Mouse (Mus musculus) naive thymus-derived CD4-positive, alpha-beta T cell, adult 5 months (primary cell): Measurements from ENCODE around the gene Map4k2. TPM values are rescaled to one million over a fixed set of nuclear protein-coding genes. Genes with fewer than 3 reads are reported as not detected.

Experiments used
- polyA plus RNA-seq: library from polyadenylated mRNA; unstranded; fragments of 100-300 nt; shearing (Covaris generic); gene quantifications from one replicate; pipeline ENCODE4 v1.2.1, GENCODE M21; 2017

Gene Map4k2
- polyA plus RNA-seq, result 212 TPM

DNA sequence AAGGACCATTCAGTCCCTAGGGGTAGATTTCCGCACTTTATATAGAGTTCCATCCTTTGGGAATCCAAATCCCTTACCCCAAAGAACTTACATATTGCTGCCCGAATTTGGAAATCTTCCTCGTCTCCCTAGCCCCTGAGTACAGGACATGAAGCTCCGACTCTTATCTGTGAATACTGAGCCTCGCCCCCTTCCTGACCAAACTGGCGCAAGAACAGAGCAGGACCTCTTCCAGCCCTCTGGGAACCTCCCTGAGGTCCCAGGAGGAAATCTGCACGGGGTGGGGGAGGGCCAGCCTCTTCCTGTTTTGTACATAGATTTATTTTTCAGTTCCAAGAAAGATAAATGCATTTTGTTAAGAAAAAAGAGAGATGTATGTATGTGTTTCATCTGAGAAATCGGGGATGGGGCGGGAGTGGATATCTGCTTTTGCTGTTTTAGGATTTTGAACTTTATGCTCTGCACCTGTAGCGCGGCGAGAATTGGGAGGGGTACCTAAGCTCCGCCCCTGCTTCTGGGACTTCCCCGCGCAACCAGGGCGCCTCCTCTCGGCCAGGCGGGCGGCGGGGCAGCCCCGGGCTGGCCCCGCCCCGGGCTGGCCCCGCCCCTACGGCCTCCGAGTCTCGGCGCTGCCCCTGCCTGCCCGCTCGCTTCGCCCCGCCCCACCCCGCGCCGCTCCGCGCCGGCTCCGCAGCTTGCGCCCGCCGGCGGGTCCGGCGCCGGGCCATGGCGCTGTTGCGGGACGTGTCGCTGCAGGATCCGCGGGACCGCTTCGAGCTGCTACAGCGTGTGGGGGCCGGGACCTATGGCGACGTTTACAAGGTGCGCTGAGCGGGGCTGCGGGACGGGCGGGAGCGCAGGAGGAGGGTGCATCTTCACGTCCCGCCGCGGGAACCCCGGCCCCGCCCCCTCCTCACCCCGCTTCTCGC, at the start of gene Map4k2:
TSS of gene Map4k2 (plus strand) at position 612 of the 929 bp plus-strand sequence.

DNA sequence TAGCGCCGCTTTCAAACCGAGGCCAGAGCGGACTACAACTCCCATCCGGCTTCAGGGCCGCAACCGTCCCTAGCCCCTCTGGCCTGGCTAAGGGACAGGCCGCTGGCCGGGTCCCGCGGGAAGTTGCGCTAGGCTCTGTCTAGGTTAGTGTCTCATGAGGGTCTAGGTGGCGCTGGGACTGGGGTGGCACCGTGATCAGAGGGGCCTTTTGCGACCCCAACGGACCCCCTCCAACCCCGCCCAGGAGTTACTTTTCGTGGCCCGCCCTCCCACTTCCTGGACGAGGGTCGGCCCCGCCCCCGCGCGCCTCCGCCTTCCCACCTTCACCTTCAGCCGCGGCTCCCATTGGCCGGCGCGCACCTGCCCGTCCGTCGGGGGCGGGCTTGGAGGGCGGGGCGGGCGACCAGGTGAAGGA, 34.8 kb upstream of the Map4k2 start, which contains the start of gene Cdc42bpg:
TSS of gene Cdc42bpg (plus strand) at position 320 of the 415 bp plus-strand sequence.

DNA sequence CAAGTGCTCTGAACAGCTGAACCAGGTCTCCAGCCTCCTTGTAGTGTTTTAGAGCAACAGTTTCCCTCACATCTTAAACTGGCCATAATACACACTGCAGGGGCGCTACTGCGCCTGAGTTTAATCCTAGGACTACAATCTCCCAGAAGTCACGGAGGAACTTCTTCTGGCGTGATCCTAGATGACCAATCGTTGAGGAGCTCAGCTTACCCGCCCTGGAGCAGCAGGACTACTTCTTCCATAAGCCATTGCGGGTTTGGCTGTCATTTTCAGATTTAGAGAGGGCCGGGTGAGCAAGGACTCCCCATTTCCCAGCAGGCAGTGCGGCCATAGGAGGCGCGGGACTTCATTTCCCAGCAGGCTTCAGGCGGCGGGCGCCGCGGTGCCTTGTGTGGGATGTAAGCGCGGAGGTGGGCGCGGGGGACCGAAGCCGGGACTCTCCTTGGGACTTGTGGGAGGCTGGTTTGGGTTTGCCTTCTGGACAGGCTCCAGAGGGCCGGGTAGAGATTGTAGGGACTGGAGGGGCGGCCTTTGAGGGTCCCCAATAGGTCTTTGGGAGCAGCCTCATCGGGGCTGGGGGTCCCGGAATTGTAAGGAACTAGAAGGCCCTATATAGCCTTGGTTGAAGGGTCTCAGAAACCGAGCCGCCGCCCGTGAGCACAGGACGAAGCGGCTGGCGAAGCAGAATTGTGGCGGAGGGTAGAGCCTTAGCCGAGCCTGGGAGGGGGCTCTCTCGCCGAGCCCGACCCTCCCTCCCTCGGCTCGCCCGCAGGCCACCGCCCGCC, 6.1 kb upstream of the Map4k2 start, which contains the start of gene Men1:
TSS of gene Men1 (plus strand) at position 307 of the 785 bp plus-strand sequence.

DNA sequence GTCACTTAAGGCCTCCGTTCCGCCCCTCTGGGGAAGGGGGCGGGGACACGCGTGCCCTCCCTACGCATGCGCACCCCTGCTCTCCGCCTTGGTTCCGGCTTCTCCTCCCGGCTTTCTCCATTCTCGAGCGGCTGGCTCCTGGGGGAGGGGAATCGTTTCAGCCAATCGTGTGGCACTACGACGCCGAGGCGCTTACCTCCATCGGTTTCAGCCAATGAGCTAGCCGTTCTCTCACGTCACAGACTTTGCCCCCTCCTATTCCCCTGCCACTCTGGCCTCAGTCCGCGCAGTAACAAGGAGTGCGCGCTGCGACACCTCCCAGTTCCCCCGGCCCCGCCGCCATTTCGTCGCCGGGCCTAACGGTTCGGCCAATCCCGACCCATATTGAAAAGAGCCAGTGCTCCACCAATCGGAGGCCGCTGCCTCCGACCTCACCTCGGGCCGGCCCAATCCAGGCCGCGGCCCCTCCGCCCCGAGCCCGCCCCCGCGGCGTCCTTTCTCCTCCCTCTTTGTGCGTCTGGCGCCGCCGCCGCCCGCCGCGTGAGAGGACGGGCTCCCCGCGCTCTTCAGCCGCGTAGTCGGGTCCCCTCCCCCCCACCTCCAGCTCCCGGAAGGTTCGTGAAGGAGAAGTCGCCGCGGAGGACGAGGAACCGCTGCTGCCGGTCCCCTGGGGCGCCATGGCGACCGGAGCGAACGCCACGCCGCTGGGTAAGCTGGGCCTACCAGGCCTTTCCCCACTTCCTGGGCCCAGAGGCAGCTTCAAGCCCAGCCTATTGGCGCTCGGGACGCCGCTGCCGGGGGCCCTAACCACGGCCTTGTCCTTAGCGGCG, 22.7 kb downstream of the Map4k2 start, which contains the start of gene Sf1:
TSS of gene Sf1 (plus strand) at position 280 of the 830 bp plus-strand sequence.

DNA sequence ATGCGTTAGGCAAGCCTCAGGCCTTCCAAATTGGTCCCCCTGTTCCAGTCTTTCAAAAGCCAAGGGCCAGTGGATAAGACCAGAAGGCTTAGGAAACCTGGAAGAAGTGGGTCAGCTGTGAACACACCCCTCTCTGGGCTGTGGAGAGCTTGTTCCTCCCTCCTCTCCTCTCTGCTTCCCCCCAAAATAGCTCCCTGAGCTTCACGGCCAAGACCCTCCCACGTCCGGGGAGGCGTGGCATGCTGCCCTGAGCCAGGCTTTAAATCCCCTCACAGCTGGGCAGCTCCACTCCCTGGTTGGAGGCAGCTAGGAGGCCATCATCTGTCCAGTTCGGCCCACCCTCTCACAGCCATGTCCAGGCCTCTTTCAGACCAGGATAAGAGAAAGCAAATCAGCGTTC, 43.2 kb downstream of the Map4k2 start, which contains the start of gene Pygm:
TSS of gene Pygm (plus strand) at position 272 of the 400 bp plus-strand sequence.

DNA sequence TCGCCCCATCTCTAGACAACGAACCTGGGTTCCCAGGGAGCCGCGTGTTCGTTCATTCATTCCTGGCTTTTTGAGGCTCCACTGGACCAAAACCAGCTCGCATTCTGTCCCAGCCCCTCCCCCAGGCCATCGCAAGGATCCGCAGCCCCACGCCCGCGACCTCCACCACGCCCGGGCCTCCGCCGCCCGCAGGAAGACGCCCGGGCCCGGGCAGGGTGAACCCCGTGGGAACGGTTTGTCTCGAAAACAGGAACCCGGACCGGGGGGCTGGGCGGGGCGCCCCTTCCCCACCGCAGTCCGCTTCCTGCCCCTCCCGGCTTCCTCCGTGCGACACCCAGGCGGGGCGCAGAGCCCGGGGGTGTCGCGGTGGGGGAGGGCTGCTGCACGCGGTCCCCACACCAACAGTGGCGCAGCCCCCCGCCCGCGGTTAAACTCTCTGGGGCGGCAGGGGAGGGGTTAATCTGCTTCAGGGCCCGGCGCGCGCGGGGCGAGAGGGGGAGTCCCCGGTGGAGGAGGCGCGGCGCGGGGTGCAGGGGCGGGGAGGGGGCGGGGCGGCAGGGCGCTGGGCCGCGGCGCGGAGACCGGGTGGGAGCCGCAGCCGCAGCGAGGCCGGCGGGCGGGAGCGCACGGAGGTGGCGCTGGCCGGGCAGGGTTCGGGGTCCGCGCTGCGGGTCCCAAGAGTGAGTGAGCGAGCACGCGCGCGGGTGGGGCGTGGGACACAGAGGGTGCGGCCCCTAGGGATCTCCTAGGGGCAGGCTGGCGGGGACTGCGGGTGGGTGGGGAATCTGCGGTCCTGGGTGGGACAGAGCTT, 58.6 kb downstream of the Map4k2 start, which contains the start of gene Rasgrp2:
TSS of gene Rasgrp2 (plus strand) at position 56 of the 811 bp plus-strand sequence.

Other genes with a start within 250 kb of the Map4k2 start
- gene AC131692.1, start 246.7 kb upstream of the Map4k2 start, polyA plus RNA-seq, result not detected
- not detected for gene Naaladl1, start 235.4 kb upstream of the Map4k2 start, polyA plus RNA-seq
- 13.0 TPM for gene Sac3d1, start 222.5 kb upstream of the Map4k2 start, polyA plus RNA-seq
- gene Snx15, start 212.8 kb upstream of the Map4k2 start, polyA plus RNA-seq, result 41.7 TPM
- gene Batf2, start 200.2 kb upstream of the Map4k2 start, polyA plus RNA-seq, result not detected
- gene Arl2, start 199.6 kb upstream of the Map4k2 start, polyA plus RNA-seq, result 23.4 TPM
- gene Majin, start 156.7 kb upstream of the Map4k2 start, polyA plus RNA-seq, result not detected
- gene Gpha2, start 114.8 kb upstream of the Map4k2 start, polyA plus RNA-seq, result not detected
- gene Ppp2r5b, start 105.3 kb upstream of the Map4k2 start, polyA plus RNA-seq, result 22.5 TPM
- gene Atg2a, start 99.5 kb upstream of the Map4k2 start, polyA plus RNA-seq, result 91.9 TPM
- gene Ehd1, start 64.4 kb upstream of the Map4k2 start, polyA plus RNA-seq, result 15.0 TPM
- 0.21 TPM for gene Cdc42bpg, start 34.7 kb upstream of the Map4k2 start, polyA plus RNA-seq
- gene Men1, start 6.2 kb upstream of the Map4k2 start, polyA plus RNA-seq, result 54.5 TPM
- 554 TPM for gene Sf1, start 22.6 kb downstream of the Map4k2 start, polyA plus RNA-seq
- 8.2 TPM for gene Pygm, start 43.3 kb downstream of the Map4k2 start, polyA plus RNA-seq
- 594 TPM for gene Rasgrp2, start 58.2 kb downstream of the Map4k2 start, polyA plus RNA-seq
- not detected for gene Nrxn2, start 77.6 kb downstream of the Map4k2 start, polyA plus RNA-seq
- gene Slc22a12, start 201.9 kb downstream of the Map4k2 start, polyA plus RNA-seq, result not detected